Mouse (Mus musculus): ENCODE data around the gene Robo2.

The Robo2 gene

DNA sequence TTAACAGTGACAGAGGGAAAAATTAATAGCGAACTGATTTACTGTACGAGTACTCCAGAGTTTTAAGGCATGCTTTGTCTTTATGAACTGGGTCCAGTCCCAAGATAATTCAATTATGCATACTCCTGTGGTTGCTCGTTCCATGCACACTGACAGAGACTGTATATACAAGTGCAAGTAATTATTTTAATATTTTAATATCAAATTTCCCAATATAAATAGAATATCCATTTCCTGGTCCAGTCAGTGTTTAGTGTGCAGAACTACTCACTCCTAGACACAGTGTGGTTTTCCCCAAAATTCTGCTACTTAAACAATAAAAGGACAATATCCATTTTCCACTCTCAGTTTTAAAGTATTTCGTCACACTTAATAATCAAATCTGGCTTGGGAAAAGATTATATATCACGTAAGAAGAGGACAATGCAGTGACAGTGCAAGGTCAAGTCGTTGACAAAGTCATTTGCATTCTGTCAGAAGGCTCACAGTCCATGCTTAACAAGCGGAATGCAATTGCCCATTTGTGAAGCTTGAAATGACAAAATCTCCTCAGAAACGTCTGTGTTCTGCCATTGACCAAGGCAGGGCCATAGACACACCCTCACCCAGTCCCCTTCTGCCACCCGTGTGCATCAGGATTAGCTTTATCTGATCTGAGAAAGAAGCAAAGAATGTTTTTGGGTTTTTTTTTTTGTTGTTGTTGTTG is 89.8 kb downstream of the Robo2 start:
- DNase-seq, result peak; percentile 31 to 44

GRCm38 (mm10) chr16:74316150-74316549 is 95.5 kb downstream of the Robo2 start:
- peak; percentile 40 to 48 for DNase-seq

- peak; percentile 89 to 91 for DNase-seq
Observed at GRCm38 (mm10) chr16:74313222-74313621, 98.4 kb downstream of the Robo2 start.

GRCm38 (mm10) chr16:74307543-74307887 is 104.1 kb downstream of the Robo2 start:
- DNase-seq, result no peak

DNA sequence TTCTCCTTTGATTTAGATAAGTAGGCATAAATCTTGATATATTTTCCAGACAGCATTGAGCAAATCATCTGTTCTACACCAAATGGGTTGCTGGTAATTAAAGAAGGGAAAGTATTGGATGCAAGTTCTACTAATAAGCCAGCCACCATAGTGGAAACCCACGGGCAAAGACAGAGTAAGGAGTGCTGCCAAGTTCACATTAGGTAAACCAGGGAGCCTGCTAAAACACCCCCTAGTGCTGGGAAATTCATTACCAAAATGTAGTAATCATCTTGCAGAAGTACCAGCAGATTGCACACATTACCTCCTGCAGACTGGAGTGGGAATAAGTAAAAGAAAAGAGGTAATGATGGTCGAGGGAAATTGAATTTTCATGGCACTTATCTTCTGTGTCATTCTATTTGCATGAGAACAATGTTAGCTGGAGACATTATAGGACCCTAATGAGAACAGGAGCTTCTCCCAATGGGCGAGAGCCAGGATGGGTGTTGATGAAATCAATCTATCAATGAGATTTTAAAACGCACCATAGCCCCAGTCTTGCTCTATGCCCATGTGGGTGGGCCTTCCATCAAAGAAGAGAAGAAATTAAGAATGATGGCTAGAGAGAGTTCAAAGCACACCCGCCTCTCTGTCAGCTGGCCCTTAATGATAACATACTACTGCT is 104.6 kb downstream of the Robo2 start:
- DNase-seq, result peak; percentile 21 to 37

DNA sequence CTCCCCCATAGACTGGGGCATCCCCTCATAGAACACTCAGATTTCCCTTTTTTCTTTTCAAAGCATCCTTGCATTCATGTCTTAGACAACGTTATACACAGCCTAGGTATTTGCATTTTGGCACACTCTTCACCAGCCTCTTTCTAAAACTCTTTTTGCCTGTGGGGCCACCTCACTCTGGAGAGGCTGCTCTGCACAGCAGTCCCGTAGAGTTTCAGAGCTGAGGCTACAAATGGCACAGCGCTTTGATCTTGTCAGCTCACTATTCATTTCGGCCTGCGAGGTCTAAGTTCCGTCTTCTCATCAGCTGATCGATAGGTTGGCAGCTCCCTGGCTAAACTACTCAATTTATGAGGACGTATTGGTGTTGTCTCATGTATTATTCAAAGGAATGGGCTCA is 123.7 kb downstream of the Robo2 start:
- no peak for DNase-seq

DNA sequence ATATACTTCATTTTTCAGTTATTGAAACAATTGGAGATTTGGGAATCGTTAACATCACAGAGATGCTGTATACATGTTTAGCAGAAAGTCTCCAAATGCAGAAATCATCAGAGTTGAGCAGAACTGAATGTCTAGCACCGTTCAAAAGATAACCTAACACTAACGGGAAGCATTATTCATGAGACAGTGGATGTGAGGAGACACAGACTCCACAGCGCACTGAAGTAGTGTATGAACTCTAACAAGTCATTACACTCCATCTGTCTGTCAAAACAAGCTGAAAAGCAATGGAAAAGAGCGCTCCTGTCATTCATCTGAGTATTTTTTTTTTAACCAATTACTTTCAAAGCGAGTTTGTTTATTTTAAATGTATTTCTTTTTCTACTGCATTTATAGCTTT is 129.1 kb downstream of the Robo2 start:
- no peak for DNase-seq

GRCm38 (mm10) chr16:74276855-74277573 is 134.6 kb downstream of the Robo2 start:
- DNase-seq, result no peak

DNA sequence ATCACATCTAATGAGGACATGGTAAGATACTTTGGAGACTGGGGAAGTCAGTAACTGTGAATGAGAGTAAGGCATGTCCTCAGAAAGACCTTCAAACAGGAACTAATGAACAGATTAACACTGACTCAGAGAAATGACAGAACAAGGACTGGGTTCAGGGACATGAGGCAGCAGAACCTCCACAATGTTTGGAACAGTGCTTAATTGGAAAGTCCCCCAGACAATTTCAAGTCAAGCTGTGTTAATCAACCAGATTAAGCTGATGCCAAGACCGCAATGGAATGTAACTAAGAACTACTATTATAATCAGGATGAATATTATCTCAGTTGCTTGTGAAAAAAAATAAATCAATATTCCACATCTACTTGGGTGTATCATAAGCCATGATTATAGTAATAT is 137.0 kb downstream of the Robo2 start:
- DNase-seq, result peak in 1 of 2 experiments; percentile 13

DNA sequence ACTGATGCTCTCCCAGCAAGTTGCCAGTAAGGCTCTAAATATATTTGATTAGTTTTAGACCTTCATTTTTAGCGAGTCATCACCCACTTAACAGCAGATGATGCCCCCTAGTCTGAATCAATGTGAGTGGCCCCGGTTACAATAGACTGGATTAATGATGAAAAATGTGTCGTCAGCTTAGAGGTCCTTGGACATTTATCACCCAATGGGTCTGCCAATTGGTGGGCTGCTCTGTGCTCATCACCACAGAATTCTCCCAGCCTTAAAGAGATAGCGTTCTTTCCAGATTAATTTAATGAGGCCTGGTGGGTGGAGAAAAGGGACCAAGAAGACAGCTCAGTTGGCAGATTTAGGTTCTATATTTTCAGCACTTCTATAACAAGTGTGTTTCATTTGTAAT is 138.6 kb downstream of the Robo2 start:
- DNase-seq, result no peak

GRCm38 (mm10) chr16:74258241-74258640 is 153.4 kb downstream of the Robo2 start:
- DNase-seq, result no peak

- DNase-seq, result no peak
Observed at GRCm38 (mm10) chr16:74244452-74244851, 167.2 kb downstream of the Robo2 start.

- no peak for DNase-seq
Observed at GRCm38 (mm10) chr16:74241534-74241933, 170.1 kb downstream of the Robo2 start.

DNA sequence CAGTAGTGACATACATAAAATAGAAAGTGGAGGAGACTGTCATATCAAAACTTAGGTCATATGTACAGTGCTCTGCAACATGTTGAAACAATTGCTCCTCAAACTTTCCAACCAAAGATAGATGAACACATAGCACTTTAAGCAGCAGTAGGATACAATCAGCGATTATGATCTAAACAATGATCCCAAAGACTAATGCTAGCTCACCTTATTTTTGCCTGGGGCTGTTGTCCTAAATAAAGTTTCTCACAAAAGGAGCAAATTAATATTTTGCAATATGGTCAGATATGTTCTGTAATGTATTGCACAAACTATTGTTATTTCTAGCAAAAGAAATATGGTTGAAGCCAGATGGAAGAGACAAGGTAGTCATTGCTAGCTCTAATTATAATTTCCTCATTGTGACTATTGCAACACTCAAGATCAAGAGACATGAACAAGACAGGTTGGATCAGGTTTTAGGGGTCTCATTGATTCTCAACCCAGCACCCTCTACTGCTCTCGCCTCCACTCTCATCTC is 174.2 kb downstream of the Robo2 start:
- DNase-seq, result no peak

DNA sequence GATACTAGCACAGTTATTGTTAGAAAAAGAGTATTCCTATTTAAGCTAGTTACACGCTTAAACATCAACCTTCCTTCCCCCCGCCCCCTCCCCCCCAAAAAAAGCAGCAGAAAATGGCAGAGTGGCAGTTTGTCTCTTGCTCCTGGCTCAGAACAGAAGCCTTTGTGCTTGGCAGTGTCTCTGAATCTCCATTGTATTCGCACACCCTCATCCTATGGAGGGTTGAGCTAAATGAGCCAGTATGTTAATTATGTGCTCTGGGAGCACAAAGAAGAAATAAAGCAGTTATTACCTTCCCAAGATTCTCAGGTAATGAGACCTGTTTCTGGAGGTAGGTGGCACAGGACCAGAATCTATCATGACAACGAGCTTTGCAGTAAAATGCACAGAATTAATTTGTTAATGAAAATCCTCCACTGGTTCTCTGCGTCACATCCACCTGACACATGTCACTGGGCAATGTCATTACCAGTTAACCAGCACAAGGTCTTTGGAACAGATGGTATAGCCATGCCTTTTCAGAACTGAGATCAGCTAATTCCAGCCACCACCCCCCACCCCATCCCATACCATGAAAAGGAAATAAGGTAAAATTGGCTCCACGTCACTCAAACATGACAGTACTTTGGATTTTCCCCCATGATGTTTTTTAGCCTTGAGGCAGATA is 177.1 kb downstream of the Robo2 start:
- peak in 1 of 2 experiments; percentile 3 for DNase-seq

DNA sequence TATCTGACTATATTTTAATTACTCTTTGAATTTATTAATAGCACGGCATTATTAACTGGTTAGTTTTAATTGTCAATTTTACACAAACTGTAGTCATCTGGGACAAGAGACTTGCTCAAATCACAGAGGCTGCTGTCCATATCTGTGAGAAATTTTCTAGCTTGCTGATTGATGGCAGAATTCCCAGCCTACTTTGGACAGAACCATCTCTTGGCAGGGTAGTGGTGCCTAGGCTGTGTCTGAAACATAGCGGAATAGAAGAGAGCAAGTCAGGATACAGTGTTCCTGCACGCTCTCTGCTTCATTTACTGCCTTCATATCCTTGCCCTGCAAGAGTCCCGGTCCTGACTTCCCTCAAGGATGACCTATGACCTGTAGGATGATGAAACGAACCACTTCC is 178.0 kb downstream of the Robo2 start:
- DNase-seq, result peak; percentile 72 to 76

GRCm38 (mm10) chr16:74227285-74227684 is 184.3 kb downstream of the Robo2 start:
- peak in 1 of 2 experiments; percentile 63 for DNase-seq

- peak; percentile 32 to 50 for DNase-seq
Observed at GRCm38 (mm10) chr16:74225423-74226272, 186.0 kb downstream of the Robo2 start.

DNA sequence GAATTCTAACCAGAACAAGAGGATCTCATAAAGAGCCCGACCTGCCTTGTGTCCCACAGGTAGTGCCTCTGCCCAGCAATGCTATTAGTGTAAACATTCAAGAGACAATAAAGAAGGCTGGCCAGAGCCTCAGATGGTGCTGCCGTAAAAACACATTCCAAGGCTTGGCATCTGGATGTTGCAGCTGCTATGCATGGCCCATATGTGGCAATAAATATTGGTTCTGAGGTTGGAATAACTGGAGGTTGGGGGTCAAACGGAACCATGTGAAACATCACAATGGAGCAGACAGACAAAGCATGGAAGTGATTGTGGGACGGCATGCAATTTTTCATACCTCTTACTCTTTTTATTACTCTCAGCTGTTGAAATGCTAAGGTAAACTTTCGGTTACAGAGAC is 189.1 kb downstream of the Robo2 start:
- no peak for DNase-seq

DNA sequence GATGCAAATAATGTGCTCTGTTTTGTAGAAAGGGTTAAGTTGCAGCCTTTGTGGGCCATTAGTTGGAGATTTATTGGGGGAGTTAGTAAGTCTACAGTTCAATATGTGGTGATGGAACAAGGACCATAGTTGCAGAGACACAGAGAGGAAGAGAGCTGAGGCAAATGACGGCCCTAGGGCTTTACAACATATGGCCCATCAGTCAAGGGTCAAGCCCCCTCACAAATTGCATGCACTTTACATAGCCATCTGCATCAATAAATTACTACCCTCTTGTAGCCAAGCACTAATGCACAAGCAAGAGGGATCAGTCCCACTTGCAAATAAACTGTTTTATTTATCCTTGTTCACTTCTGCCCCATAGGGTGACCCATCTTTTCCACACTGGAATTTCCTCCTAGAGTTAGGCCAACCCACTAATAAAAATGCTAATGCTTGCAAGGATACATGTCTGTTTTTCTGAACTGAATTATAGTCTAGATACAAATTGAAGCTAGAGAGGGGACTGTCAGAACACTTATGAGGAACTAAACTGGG is 194.7 kb downstream of the Robo2 start:
- DNase-seq, result no peak

DNA sequence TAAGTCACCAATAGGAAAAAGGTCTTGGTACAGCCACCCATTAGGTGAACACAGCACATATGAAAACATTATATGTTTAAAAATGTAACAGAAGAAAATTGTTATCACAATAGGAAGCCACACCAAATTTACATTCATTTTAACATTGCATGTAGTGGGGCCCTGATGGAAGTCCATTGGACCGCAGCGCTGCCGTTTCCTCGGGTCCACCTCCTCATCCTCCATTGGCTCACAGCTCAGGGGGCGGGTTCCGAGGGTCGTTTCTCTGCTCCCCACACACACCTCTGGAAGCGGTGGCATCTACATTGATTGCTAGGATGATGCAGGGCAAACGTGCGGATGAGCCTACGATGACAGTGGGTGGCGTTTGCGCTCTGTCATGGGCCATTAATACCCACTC is 195.8 kb downstream of the Robo2 start:
- DNase-seq, result peak in 1 of 2 experiments; percentile 29

DNA sequence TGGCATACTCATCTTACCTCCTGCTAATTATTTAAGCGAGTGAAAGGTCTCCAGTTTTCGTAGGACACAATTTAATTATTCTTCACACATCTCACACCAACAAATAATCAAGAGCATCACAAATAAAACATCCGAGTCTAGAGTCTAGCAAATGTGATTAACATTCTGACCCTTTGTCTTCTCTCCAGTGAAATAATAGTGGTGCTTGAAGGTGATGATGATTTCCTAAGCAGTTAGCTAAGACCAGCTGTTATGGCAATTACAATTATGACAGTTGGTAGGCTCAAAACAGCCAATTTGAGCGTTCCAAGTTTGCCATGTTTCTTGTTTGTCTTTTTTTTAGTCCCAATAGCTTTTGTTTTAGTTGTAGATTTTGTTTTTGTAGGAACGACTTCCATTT is 210.9 kb downstream of the Robo2 start:
- no peak for DNase-seq
